Mouse (Mus musculus) megakaryocyte progenitor cell, adult 5-6 weeks (primary cell): ENCODE data around the gene Camkk2. TPM values are rescaled to one million over a fixed set of nuclear protein-coding genes. Genes with fewer than 3 reads are reported as not detected.

Source experiments
- ATAC-seq: replicated peaks from 2 replicates; pipeline ENCODE4 v1.8.0; 2016; ENCODE audit warnings: mild to moderate bottlenecking, moderate TSS enrichment, inconsistent platforms; ENCODE audit not compliant: poor library complexity
- total RNA-seq, 2 experiments: library from RNA; stranded (forward) in 1 of 2; stranded (reverse) in 1 of 2; fragments of 157-497, 149-512 nt in 1 of 2; fragments of 200-1000 nt in 1 of 2; gene quantifications; 2 replicates each; pipeline versions ENCODE4 v1.2.3 to v1.2.4; 2015 to 2017

Gene Camkk2
- total RNA-seq, 2 experiments from 2014 or later = 23.2 to 29.4 TPM

DNA sequence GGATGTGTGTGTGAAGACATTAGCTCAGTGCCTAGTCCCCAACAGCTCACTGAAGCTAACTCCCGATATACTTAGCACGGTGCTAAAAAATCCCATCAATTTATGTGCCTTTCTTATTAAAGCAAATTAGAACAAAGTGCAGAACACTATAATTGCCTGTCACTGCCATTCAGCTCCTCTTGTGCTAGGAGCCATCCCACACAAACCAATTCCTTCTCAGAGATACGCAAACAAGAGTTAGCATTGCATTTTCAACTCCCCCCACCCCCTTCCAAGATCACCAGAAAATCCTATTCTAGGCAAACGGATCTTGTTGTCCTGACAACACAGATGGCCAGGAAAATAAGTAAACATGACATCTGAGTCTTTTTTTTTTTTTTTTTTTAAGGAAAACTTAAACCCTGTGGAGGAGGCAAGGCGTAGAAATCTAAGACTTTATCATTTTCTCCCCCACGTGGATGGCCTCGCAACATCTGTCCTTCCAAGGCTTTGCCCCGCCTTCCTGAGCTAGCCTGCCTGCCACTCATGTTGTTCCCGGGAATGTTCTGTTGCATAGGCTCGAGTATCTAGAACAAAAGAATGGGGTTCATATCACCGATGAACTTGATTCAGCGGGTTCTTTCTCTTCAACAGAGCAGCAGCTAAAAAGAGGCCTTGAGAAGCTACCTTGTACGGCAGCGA lies 4.7 kb upstream of the Camkk2 start:
- no peak for ATAC-seq

DNA sequence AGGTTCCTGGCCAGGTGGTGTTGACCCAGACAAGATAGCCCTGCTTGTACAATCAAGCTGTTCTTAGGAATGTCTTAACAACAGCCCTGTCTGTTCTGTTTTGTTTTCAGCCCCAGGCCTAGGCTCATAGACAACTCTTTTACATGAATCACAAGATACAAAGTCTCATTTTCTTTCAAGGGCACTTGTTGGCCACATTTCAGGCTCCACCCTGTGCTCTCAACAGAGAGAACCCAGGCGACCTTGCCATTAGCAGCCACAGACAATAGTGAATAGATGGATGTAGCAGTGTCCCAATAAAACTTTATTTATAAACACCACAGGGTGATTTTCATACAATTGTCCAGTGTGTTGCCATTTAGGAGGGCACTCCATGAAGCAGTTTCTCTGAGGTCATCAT lies 2.9 kb upstream of the Camkk2 start:
- no peak for ATAC-seq

DNA sequence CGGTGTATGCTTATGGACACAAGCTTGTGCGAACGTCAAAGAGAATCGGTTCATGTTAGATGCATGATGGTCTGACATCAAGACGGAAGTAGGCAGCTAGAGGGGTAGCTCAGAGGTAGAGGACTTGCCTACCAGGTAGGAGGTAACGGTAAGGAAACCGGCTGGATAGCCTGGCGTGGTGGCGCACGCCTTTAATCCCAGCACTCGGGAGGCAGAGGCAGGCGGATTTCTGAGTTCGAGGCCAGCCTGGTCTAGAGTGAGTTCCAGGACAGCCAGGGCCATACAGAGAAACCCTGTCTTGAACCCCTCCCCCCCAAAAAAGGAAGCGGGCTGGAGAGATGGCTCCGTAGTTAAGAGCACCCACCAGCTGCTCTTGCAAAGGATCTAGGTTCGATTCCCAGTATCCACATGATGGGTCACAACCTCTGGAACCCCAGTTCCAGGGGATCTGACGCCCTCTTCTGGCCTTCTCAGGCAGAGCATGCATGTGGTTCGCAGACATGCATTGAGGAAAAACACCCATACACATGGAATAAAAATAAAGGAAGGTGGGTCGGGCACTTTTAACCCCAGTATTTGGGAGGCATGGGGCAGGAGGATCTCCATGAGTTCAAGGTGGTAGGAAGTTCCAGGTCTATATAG lies 1.7 kb upstream of the Camkk2 start:
- ATAC-seq = no peak

DNA sequence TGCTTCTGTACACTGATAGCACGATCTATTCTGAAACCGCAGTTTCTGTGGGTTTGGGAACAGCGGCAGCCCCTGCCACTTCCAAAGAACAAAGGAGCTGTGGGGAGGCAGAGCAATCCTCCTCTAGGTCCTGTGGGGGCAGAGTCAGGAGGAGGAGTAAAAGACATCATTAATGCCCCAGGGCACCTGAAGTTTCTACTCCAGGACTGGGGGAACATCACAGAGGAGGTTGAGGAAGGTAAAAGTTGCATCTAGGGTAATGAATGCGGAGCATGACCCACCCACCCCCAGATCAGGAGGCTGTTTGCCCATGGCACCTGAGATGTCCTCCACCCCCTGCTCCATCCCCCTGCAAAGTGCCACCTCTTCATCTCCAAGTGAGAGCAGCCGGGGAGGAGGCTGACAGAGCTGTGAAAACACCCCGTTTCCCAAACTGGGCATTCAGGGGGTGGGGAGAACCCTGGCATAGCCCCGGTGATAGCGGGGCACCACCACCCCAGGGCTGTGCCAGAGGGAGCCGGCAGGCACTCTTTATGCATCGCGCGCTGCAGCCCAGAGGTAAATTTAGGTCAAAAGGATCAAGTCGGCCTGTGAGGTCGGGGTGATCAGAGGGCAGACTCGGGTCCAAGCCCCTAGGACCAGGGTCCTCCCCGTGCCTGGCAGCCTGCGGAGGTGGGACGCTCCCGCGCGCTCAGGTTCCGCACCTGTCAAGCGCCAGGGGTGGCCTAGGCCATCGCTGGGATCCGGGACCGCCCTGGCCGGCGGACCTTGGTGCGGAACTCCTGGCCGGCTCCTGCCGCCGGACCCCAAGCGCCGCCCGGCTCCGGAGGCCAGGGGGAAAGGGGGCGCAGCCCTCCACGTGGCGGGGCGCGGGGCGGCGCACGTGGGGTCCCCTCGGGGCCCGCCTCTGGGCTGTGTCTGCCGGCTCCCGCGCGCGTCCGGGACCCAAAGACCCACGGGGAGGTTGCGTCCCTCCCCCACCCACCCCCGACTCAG lies 680 bp downstream of the Camkk2 start:
- 0 out of 2 replicates have a peak, but pooled peaks have one; percentile 9 for ATAC-seq

DNA sequence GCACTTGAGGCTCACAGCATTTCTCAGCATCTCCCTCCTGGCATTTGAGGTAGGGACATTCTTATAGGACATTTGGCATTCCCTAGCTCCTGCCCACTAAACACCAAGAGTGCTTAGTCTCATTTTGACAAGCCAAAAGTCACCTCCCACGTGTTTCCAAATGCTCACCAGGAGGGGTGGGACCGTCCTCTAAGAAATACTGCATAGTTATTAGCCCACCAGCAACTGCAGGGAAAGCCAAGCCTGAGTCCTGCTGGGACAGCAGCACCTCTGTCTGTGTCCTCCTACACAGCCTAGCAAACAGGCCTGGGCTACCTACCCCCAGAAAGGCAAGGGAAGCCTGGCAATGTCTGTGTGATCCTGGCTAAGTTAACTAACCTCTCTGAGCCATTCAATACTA lies 1.9 kb downstream of the Camkk2 start:
- no peak for ATAC-seq

DNA sequence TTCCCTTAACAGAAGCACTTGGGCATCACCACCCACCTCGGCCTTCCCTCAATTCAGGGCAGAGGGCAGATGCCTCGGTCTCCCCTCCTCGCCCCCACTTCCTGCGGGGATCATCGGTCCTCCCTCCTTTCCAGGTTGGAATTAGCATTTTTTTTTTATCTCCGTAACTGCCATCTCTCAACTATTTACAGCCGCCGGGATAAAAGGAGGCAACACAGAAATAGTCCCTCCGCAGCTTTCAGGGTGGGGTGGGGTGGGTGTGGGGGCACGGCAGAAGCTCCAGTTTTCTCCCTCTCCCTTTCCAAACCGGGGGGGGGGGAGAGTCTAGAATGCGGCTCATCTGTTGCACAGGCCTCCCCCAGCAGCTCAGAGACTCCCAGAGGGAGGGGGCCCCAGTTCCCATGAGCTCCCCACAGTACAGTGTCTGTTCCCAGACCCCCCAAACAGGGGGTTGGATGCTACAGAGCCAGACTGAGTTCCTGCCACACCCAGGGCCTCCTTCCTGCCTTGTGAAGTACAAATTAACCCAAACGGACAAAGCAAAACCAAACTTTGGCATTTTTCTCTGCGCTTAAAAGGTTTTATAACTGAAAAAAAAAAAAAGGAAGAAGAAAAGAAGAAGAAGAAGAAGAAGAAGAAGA lies 3.4 kb downstream of the Camkk2 start:
- no peak for ATAC-seq

DNA sequence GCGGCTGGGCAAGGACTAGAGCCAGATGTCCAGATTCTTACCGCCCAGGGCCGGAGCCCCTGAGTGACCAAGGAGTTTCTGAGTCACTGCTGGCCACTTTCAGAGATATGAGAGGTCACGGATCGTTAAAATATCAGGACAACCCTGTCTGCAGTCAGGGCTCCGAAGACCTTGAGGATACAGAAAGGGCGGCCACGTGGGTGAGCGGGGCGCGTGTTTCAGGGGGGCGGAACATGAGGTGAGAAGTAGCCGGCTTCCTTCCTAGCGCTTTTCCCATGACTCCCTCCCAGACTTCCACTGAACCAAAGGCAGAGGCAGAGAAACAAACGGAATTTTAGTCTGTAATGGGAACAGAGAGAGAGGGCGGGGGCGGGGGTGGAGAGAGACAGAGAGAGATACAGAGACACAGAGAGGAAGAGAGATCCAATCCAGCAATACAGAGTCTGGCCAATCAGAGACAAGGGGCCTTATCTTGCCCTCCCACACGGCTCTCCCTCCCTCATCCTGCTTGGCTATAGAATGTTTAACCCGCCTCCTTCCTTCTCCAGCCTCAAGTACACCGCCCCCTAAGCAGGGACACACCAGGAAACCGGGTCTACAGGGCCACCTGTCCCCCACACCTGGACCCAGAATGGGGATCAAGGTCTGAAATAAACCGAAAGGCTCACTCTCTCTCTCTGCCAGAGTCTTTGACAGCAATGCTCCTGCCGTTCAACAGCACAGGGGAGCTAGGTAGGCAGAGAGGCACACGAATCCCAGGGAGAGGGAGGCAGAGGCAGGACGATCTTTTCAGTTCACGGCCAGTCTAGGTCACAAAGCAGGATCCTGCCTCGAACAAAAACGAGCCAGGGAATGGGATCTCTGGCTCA lies 4.2 kb downstream of the Camkk2 start:
- ATAC-seq = peak; percentile 66

DNA sequence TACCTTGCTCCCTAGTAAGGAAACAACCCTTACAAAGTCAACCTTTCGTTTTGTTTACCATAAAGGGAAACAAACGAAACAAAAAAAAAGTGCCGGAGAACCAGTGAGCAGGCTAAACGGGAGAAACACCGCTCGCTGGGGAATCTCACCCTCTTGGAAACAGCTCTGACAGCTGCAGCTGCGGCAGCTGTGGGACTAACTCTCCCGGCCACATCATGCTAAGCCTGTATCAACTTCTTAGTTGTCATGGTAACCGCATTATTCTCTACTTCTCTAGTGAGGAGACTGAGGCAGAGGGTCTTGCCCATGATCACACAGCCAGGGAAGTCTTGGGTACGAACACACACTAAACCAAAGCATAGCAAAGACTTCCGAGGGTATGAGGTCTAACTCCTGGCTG lies 5.5 kb downstream of the Camkk2 start:
- ATAC-seq = no peak

DNA sequence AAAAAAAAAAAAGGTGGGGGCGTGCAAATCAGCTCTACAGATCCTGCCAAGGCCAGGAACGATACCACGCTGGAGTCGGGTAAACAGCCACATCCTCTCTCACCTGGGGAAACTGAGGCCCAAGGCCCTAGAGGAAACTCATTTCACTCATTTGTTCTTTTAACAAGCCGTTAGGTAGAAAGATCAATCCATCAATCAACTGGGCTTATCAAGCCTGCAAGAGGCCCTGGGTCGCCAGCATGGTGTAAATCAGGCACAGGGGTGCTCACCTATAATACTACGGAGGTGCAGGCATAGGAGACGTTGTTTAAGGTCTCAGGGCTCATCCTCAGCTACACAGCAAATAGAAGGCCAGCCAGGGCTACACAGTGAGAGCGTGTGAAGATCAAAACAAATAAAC lies 7.8 kb downstream of the Camkk2 start:
- ATAC-seq = no peak

DNA sequence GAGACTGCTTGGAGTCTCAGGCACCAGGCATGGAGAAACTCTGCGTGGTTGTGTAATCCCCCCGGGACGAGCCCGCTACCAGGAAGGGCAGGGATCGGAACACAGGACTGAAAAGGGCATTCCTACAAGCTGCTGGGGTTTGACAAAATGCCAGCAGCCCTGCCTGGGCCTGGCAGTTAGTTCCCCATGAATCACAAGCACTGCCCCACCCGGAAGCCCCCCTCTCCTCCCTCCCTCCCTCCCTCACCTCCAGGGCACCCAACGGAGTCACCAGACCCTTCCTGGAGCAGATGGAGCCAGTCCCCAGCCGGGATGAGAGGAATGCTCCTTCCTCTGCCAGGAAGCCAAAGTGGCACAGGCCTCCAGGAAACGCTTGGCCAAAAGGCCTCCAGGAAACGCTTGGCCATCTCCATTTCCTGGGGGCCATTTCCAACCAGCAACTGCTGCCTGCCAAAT lies 8.4 kb downstream of the Camkk2 start:
- ATAC-seq = peak; percentile 26

DNA sequence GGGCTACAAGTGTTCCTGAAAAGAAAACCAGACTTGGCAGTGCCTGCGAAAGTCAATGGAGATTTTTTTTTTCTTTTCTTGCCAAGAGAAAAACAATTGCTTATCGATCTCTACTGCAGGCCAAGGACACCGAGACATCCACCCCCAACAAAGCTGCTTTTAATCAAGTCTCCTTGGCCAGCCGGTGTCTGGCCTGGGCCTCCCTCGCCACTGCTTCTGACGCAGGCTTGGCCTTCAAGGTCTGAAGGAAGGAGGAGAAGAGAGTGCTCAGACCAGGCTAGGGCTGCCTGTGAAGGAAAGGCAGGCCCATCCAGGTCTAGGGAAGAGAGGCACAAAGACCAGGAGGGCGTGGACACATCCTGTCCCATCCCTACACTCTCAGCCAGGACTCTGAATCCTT lies 8.9 kb downstream of the Camkk2 start:
- no peak for ATAC-seq

DNA sequence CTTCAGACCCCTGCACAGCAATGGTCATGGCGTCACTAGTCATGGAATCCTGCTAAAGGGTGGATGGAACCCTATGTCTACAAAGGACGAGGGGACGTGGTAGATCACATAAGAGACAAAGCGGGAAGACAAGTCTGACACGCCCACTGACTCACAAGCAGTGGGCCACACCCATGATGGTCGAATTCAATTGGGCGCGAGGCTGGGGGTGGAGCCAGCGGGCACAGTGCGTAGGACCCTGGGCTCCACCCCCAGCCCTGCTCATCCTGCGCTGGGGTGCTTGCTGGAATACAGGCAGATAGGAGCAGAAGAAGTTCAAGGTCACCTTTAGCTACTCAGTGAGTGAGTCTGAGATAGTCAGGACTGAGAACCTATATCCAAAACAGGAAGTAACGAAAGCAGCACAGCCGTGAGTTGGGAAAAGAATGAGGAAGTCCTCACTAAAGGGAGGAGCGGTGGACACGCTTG lies 10.1 kb downstream of the Camkk2 start:
- peak; percentile 78 for ATAC-seq

DNA sequence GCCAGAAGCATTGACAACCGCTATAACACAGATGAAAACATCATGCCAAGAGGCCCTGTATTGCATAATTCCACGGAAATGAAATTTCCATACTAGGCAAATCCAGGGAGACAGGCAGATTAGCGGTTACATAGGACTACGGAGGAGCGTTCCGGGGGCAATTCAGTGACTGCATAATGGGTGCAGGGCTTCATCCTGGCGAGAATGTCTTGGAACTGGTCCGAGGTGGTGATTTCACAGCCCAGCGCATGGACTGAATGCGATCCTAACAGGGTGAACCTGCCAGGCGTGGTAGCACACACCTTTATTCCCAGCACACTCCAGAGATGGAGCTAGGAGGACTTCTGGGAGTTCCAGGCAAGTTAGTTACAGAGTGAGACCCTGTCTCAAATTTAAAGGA lies 11.9 kb downstream of the Camkk2 start:
- ATAC-seq = no peak

DNA sequence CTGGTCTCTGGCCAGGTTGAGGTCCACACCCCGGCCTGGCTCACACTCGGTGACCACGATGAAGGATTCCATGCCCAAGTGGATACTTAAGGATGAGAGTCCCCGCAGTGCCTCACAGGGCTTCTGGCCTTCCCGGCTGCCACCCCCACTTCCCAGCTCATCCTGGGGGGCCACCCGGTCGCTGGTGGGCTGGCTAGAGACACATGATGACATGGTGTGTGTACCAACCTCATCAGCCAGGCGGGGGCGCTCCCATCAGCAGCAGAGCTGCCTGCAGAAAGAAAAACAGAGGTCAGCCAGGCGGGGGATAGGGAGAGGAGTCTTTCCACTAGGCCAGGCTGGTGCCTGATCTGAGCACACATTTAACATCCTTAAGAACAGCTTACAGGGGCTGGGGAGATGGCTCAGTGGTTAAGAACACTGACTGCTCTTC lies 15.2 kb downstream of the Camkk2 start:
- ATAC-seq = peak; percentile 23; the same call in 1 of the 2 replicates

DNA sequence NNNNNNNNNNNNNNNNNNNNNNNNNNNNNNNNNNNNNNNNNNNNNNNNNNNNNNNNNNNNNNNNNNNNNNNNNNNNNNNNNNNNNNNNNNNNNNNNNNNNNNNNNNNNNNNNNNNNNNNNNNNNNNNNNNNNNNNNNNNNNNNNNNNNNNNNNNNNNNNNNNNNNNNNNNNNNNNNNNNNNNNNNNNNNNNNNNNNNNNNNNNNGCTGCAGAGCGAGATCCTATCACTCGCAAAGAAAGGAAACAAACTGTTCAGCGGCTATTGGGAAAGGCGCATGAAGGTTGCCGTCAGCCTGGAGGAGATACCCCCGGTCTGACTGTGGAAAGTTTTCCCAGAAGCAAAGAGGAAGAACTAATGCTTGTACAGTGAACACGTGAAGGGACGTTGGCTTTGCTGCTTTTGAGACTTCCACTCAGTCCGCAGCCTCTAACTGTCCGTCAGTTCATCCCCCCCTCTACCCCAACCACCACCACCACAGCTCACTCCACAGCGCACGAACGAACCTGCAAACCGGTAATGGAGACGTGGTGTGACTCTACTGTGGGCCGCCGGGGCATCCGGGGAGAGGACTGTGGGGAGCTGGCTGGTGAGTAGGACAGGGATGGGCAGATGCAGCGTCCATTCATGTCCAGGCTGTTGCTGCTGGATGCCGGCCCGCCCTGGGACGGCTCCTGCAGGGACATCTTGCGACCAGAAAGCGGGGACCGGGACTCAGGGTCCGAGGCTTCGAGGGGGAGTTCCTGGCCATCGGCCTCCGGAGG lies 15.8 kb downstream of the Camkk2 start:
- ATAC-seq = no peak

DNA sequence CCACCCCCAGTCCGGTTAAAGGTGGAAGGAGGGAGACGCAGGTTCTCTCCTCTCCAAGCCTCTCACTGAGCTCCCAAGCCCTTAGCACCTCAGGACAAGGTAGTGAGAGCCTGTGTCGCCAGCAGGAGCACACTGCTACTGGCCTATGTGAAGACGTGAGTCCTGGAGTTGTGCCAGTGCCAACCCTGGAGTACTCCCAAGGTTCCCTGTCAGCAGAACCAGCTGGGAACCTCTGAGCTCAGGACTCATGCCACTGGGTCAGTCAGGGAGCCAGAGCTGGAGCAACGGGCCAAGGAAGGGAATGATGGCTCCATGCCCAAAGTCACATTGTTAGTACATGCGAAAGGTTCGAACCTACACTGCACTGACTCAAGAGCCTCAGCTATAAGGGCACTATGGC lies 22.5 kb downstream of the Camkk2 start:
- ATAC-seq = no peak

DNA sequence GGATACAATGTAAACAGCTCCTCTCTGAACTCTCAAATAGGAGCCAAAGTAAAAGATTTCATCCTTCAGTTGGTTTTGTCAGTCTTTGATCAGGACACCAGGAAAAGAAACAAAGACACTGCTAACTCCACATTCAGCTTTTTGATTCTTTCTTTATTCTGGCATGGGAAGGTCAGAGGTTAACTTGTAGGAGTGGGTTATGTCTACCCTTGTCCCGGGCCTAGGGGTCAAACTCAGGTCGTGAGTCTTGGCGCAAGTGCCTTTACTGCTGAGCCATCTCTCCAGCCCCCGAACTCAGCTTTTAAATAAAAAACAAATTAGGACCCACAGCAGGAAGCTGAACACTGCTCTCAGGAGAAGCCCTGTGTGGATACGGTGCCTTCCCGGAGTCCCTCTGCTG lies 23.1 kb downstream of the Camkk2 start:
- ATAC-seq = no peak

DNA sequence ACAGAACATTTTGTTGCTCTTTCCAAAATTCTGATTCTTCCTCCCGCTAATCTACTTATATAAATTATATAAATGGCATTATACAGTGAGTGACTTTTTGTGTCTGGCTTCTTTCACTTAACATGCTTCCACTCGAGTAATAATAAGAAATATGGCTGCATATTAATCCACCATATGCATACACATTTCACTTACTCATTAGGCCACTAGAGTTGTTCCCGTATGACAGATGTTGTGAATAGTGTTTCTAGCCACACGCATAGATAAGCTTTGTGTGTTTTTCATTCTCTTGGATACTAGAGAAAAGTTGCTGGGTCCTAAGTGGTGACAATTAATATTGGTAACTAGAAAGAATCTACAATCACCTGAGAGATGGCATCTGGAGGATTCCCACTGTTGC lies 23.6 kb downstream of the Camkk2 start:
- no peak for ATAC-seq

DNA sequence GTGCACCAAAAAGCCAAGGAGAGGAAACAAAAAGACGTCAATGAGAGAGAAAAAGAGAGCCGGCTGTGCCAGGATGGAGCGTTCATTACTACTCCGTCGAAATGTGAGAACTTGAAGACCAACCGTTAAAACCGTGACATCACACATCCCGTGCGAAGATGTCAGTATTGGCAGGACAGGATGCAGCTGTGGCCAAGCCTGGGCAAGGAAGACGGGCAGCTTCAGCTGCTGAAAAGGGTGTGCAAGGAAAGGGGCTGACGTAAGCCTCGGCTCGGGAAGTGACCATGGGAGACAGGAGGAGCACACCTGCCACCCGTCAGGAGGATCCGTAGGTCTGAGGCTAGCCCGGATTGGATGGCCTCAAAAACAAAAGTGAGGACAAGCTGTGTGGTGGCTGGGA lies 24.7 kb downstream of the Camkk2 start:
- ATAC-seq = peak; percentile 37
